Mouse (Mus musculus): ENCODE data around the gene 4930432K21Rik.

4930432K21Rik gene

DNA sequence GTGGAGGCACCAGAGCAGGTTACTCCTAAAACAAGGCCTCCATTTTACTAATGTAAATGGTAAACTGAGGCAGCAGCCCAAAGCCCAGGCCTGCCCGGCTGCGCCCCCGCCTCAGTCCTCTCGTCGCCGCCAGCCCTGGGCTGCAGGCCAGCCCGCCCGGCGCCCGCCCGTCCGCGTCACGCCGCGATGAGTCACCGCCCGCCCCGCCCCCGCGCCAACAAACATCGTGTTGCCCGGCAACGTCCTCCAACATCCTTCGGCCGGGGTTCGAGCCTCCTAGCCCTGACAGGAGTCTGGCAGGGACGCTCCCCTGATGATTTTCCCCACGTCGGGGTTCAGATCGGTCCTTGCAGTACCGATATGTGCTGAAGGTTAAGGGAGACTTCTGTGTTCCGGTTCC is 44.7 kb downstream of the 4930432K21Rik start:
- DNase-seq (ENCODE audit: low spot score): peak; percentile 83

DNA sequence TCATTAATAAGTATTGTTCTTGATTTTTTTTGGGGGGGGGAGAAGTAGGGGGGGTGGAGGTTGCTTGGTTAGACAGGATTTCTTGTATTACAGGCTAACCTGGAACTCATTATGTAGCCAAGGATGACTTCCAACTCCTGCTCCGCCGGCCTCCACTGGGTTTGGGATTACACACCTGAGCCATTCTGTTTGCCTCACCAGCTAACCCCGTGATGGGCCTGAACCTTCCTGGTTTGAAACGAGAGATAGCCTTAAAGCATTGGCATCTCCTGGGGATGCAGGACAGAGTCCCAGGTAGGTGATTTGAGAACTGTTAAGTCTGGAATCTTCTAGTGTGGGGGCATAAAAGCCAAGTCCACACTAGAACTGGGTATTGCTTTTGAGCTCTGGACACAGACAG is 45.3 kb downstream of the 4930432K21Rik start:
- no peak for DNase-seq (ENCODE audit: low spot score)

DNA sequence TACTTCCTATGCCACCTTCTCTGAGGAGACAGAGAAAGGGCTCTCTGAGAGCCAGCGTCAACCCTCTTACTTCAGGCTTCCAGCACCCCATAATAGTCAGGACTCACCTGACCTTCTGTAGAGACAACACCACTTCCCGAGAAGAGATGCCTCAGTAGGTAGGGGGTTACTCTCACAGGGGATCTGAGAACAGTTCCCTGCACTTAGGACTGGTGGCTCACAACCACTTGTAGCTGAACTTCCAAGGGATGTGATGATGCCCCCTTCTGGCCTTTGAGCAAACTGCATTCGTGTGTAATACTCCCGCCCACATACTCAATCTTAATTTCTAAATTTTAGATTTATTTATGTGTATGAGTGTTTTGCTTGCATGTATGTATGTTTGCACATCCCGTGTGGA is 45.7 kb downstream of the 4930432K21Rik start:
- DNase-seq (ENCODE audit: low spot score): no peak

DNA sequence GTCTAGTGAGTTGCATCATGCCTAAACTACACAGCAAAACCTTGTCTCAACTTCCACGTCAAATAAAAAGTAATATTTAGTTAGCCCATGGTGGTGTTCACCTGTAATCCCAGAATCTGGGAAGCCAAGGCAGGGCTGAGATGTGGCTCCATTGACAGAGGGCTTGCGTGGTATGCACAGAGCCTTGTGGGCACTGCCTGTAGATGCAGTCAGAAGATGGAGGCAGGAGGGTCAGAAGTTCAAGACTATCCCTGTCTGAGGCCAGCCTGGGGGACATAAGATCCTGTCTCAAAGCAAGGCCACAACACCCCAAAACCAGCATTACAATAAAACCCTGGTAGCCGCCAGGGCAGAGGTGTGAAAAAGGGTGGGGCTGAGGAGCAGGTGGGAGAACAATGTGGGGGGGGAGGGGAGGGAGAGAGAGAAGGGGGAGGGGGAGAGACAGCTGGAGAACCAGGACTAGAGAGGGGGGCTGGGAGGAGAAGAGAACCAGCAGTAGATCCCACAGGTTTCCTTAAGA is 46.5 kb downstream of the 4930432K21Rik start:
- DNase-seq (ENCODE audit: low spot score): no peak

DNA sequence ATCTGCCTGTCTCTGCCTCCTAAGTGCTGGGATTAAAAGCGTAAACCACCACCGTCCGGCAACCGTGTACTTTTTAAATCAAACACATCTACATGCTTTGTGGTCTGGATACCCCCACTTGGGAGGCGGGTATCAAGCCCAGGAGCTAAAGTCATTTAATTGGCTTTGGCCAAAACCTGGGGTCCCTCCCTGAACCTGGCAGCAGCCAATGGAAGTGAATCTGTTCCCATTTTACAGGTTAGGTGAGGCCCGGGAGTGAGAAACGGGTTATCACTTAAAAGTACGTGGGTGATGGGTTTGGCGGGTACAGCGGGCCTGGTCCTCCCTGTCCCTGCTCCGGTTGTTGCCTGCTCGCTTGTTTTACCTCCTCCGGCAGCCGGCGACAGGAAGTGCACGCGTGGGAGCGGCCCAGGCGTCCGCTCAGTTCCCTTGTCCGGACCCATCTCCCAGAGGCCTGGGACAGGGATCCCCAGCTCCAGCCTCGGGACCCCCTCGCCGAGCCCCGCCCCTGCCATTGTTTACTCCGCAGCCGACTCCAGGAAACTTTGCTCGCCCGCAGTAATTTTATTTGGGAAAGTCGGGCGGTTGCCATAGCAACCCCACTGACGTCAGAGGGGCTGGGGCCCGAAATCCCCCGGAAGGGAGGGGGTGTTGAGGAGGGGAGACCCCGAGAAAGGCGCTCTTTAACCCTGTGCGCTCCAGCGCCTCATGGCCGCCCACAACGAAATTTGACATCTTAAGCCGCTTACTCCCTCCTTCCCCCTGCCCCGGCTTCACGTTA is 49.5 kb downstream of the 4930432K21Rik start:
- peak; percentile 85 for DNase-seq (ENCODE audit: low spot score)

DNA sequence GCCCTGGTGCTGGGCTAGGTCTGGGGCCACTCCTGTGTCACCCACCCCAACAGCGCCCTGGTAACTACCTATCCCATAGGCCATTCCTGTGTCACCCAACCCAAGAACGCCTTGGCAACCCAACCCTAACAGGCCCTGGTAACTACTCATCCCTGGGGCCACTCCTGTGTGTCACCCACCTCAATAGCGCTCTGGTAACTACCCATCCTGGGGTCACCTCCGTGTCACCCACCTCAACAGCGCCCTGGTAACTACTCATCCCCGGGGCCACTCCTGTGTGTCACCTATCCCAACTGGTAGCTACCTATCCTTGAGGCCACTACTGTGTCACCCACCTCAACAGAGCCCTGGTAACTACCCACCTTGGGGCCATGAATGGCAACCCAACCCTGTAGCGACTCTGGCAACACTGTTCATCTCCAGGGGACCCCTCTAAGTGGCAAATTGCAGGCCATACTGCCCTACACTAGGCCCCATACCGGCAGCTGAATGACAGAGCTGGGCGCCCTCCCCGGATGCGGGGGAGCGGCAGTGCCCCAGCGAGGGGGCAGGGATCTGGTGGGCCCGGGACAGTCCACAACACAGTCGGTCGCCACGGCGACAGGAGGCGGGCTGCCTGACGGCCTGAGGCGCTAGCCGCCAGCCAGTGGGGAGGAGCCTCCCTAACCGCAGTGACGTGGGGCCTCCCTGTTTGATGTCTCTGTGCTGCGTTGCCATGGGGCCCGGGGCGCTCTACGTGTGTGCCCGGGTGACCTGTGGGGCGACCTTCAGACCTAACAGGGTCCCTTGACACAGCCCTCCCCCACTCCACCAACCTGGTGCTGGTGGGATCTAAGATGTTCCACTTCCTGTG is 50.3 kb downstream of the 4930432K21Rik start:
- peak; percentile 90 for DNase-seq (ENCODE audit: low spot score)

DNA sequence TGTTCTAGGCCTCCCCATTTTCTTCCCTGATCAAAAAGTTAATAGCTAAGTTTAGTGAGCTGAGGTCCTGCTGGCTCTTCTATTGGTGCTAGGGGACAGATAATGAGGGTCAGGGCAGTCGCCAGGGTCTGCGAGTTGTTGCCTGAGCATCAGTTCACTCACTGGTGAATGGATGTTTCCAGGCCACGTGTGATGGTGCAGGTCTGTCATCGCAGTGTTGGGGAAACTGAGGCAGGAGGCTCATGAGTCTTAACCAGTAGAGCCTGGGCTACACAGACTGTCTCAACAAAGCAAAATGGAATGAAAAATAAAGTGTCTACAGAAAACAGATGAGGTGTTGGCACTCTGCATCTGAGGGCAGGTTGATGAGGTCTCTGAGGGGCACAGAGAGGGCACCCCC is 51.0 kb downstream of the 4930432K21Rik start:
- no peak for DNase-seq (ENCODE audit: low spot score)

DNA sequence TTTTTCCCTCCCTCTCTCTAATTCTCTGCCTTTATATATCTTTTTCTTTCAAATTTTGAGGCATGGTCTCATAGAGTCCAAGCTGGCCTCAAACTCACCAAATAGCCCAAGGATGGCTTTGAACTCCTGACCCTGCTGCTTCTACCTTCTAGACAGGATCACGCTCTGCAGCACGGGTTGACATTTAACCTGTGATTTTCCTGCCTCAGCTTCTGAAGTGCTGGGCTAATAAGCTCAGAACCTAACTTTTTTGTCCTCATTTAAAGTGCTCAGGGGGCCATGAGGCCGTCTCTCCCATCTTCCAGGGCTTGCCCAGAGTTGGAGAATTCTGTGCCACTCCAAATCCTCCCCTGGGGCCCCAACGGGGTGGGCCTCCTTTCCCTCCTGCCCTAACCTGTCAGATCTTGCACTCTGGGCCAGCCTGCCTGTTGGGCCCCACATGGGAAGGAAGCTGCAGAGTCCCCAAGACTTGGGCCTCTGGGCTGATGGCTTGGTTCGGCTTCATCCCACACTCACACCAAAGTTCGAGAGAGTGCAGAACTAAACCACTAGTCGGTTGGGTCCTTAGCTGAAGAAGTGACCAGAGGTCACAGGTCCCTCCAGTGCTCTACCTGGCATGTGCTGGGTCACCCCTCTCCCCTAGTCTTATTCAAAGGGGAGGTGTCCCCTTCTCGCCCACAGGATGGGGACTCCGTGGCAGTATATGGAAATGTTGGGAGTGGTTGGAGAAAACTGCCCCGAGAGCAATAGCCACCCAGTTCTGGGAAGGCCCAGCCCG is 51.7 kb downstream of the 4930432K21Rik start:
- no peak for DNase-seq (ENCODE audit: low spot score)

DNA sequence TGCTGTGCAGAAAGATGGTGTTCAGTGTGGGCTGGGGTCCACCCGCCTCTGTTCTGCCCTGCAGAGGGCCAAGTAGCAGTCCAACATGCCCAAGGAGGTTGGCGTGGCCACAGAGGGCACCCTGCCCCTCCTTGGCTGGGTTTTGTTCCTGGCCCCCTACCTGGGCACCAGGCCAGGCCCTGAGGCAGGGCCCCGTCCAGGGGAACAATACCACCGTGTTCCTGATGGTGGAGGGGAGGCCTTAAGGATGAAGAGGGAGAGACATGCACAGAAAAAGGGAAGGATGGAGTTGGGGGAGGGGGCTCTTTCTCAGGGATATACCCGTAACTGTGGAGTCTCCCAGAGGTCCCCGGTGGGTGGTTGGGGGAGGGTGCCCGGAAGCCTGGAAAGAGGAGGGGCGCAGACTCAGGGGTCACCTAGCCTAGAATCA is 52.3 kb downstream of the 4930432K21Rik start:
- peak; percentile 31 for DNase-seq (ENCODE audit: low spot score)

DNA sequence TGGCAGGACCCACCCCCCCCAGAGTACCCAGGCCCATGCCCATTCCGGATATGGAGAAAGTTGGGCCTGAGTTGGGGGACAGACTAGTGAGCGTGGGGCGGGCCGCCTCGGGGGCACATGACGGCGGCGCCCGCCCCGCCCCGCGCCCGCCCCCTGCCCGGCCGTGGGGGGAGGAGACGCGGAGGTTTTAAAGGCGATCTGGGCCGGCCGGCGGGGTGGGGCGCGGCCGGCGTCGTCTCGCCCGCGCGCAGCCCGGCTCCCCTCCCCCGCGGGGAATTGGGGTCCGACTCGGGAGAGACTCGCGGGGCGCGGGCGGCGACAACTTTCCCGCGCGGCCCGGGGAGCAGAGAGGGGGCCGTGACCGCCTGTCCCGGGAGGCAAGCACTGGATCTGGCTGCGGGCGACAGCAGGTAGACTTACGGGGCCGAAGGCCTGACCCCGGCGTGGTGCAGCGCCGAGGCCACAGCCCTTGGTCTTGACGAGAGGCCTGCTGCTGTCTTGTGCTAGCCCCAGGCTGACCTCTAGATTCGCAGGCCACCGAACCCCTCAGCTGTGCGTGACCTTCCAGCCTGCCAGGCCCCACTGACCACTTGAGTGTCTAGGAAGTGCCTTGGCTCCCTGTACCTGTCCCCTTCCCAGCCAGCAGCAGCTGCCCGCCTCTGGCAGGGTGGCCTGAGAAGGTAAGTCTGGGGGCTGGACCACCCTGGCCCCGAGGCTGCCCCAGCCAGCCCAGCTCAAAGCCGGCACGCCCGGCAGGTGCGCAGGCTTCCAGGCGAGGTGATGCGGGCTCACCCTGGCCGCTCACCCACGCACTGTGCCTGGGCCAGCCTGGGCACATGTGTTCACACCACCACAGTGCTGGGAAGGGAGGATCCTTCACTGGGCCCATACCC is 53.1 kb downstream of the 4930432K21Rik start:
- DNase-seq (ENCODE audit: low spot score): peak; percentile 86

DNA sequence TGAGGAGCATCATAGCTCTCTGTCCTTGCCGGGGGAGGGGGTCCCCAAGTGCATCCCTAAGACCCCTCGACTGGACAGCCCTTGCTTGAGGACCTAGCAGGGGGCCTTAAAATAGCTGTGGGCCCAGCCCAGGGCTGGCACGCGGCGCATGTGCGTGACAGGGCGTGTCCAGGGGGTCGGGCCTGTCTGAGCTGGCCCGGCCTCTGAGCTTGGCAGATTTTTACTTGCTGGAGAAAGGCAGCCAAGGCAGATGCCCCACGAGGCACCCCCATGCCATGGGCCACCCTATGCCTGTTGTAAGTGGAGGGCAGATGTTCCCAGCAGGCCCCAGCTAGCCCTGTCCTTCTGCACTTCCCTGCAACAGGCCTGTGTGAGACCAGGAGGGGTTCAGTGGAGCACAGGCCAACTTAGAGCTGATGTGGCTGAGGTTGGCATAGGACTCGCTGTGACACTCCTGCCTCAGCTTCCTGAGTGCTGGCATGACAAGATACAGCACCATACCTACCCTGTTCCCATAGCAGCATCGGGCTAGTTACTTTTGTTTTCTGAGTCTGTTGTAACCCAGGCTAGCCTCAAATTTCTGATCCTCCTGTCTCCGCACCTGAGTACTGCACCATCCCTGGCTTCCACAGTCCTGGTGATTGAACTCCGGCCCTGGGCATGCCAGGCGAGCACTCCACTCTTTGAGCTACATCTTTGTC is 53.9 kb downstream of the 4930432K21Rik start:
- DNase-seq (ENCODE audit: low spot score): peak; percentile 74

DNA sequence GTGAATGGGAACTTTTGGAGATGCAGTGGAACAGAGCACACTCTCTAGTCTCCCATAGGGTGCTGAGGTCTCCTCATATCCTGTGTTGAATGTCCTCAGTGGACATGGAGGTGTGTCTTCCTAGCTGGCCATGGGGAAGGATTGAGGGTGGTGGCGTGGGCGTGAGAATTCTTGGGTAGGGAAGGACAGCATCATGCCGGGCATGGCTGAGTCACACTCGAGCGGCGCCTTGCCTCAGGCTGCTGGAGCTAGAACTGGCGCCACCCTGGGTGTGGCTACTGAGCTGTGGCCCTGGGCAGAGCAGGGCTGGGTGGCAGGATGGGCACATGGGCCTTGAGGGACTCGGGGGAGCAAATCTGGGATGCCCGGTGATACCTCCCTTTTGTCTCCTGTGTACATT is 54.6 kb downstream of the 4930432K21Rik start:
- peak; percentile 53 for DNase-seq (ENCODE audit: low spot score)

DNA sequence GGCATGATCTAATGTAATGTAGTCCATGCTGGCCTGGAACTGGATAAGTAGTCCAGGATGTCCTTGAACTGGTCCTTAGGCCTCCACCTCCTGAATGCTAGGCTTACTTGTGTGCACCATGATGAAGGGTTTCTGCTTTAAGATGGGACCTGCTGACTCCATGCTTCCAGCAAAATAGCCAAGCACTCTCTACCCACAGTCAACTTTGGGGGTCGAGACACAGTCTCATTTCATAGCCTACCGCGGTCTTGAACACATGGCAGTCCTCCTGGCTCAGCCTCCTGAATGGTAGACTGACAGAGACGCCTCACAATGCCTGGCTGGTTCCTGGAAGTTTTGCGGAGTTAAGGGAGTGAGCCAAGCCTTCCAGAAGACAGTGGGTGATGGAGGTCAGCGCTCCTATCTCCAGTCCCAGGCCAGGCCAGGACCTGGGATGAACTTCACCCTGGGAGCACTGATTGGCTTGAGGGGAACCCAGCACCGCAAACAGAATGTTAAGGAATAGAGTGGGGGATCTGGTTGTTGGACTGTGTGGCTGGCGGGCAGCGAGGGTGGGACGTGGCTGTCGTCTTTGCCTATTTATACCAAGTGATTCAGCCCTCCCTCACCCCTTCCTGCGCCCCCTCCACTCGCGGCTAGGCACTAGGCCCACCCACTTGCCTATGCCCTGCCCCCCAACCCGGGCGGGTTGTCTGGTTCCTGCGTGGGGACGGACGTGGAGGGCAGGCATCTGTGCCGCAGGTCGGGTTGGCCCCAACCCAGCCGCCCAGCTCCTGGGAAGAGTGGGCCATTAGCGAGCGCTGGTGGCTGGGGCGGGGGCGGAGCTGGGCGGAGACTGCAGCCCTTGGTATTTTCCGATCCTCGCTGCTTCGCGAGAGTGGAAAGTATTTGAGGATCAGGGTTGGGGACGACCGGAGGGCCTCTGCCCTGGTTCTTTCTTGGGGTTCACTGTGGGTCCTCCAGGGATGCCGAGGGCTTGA is 55.4 kb downstream of the 4930432K21Rik start:
- peak; percentile 82 for DNase-seq (ENCODE audit: low spot score)

DNA sequence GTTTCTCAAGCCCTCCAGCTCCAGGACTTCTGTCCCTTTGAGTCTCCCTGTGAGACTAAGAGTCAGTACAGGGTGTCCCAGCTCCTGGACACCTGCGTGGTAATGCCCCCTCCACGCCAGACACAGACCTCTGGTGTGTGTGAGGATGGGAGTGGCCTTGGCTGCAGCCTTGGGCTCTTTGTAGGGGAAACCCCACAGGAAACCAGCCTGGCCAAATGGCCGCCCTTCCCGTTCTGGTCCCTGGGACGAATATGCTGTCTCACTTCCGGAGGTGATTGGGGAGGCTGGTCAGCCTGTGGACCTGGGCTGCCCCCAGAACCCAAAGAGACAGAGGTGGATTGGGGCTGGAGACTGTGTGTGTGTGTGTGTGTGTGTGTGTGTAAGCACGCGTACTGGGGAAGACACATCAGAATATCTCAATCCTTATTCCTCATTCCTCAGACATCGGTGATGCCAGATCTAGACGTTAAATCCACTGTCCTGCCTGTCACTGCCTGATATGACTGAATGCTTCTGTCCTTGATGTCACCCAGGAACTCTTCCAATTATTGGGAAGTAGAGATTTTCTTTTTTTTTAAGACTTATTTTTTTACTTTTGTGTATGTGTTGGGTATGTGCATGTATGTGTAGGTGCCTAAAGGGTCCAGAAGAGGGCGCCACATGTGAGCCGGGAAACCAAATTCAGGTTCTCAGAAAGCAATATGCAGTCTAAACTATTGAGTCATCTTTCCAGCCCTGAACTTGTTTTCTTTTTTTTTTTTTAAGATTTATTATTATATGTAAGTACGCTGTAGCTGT is 56.3 kb downstream of the 4930432K21Rik start:
- peak; percentile 68 for DNase-seq (ENCODE audit: low spot score)

DNA sequence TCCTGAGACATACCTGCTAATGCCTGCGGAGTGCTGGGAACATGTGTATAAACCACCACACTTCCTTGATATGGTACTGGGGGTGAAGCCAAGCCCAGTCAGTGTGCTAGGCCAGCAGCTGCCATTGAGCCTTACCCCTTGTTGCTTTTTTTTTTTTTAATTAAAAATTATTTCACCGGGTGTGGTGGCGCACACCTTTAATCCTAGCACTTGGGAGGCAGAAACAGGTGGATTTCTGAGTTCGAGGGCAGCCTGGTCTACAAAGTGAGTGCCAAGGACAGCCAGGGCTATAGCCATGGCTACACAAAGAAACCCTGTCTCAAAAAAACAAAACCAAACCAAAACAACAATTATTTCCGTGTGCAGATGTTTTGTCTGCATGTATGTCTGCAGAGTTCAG is 57.2 kb downstream of the 4930432K21Rik start:
- DNase-seq (ENCODE audit: low spot score): no peak

DNA sequence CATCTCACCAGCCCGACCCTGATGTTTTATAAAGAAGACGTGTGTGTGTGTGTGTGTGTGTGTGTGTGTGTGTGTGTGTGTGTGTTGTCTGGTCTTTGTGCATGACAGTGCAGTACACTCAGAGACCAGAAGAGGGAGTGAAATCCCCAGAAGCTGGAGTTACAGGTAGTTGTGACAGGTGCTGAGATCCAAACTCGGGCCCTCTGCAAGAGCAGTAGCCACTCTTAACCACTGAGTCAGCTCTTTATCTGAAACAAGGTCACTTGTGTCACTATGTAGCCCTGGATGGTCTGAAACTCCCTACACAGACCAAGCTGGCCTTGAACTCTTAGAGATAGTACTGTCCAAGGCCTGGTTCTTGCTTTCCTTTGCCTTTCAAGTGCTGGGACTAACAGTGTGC is 58.8 kb downstream of the 4930432K21Rik start:
- no peak for DNase-seq (ENCODE audit: low spot score)

DNA sequence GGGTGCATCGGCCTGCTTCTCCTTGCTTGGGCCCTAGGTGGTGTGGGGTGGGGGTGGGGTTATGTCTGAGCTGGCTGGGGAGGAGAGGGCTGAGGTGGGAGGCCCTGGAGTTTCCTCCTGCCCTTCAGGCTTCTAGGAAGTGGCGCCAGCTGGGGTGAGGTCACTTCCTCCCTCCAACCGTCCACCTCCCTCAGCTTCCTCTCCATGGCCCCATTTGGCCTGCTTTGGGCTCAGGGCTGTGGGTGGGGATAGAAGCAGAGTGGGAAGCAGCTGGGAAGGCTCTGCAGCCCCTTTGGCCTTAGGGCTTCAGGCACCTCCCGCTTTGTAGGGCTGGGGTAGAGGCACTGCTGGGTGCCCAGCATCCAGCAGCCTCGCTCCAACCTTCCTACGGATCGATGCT is 60.0 kb downstream of the 4930432K21Rik start:
- DNase-seq (ENCODE audit: low spot score): peak; percentile 41
